Mouse (Mus musculus) kidney, postnatal 4 days (tissue): ENCODE results near the gene Rhox2c.
"Not testable (repeated sequence)": the region's sequence is repeated elsewhere in the genome, so short reads cannot be mapped to it uniquely, and the experiment has no call there.

Experiments
- DNase-seq, 2 experiments: peaks; one replicate each; pipeline ENCODE4 v3.0.0; 2021; ENCODE audit warnings: mixed read lengths in 2 of 2

Rhox2c gene

DNA sequence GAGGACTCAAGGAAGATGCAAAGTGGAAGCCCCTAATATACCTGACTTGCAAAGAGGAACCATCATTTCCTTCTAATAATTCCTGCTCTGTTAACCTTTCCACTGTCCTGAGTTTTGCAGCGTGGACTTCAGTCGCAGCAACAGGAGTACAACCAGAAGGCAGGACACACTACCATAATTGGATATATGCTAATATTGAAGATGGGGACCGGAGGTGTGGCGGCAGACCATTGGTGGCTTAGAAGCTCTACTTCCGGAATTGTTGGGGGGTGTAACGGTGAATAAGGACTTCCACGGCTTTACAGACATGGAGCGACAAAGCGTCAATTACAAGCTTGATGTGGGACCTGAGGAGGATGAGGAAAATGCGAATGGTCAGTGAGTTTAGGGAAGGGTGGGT is at the start of gene Rhox2c:
TSS of gene Rhox2c (plus strand) at position 301 of the 400 bp plus-strand sequence.
- not testable (repeated sequence) for DNase-seq

DNA sequence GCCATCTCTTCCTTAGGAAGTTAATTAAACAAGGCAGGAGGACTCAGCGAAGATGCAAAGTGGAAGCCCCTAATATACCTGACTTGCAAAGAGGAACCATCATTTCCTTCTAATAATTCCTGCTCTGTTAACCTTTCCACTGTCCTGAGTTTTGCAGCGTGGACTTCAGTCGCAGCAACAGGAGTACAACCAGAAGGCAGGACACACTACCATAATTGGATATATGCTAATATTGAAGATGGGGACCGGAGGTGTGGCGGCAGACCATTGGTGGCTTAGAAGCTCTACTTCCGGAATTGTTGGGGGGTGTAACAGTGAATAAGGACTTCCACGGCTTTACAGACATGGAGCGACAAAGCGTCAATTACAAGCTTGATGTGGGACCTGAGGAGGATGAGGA is 41.7 kb upstream of the Rhox2c start, which contains the start of gene Rhox2b:
TSS of gene Rhox2b (plus strand) at position 301 of the 400 bp plus-strand sequence.
- DNase-seq = not testable (repeated sequence)

DNA sequence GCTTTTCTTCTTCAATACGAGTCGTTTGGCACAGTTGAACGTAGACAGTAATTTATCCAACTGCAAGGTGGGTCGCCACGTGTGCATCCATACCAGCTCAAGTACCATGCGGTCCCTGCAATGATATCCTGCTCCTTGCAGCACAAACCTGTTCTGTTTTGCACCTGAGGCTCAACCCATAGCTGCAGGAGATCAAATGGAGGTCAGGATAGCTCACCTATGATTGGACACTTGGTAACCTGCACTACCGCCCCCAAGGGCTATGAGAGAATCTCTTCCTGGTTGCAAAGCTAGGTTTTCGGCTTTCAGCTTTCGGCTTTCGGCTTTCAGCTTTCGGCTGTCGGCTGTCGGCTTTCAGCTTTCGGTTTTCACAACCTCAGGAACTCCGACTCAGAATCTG is 21.3 kb upstream of the Rhox2c start, which contains the start of gene Rhox4b:
TSS of gene Rhox4b (plus strand) at position 301 of the 400 bp plus-strand sequence.
- DNase-seq = not testable (repeated sequence)

DNA sequence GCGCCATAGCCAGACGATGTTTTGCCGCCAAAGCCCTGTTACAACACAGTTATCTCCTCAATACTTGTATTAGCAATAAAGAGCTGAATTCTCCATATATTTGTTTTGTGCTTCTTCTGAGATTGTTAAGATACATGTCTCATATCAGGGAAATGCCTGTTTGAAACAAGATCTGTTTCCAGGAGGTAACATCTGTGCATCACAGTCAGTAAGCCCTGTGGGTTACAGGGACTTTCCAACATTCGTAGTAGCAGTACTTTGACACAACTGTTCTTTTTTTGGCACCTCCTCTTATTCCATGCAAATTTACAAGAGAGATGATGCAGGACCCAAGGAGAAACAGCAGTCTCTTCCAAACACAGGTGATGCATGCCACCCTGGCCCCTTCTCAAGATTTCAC is 4.8 kb downstream of the Rhox2c start, which contains the start of gene Rhox3c:
TSS of gene Rhox3c (plus strand) at position 301 of the 400 bp plus-strand sequence.
- not testable (repeated sequence) for DNase-seq

DNA sequence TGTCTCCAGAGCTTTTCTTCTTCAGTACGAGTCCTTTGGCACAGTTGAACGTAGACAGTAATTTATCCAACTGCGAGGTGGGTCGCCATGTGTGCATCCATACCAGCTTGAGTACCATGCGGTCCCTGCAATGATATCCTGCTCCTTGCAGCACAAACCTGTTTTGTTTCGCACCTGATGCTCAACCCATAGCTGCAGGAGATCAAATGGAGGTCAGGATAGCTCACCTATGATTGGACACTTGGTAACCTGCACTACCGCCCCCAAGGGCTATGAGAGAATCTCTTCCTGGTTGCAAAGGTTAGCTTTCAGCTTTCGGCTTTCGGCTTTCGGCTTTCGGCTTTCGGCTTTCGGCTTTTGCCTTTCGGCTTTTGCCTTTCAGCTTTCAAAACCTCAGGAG is 26.6 kb downstream of the Rhox2c start, which contains the start of gene Rhox4c:
TSS of gene Rhox4c (plus strand) at position 301 of the 400 bp plus-strand sequence.
- not testable (repeated sequence) for DNase-seq

DNA sequence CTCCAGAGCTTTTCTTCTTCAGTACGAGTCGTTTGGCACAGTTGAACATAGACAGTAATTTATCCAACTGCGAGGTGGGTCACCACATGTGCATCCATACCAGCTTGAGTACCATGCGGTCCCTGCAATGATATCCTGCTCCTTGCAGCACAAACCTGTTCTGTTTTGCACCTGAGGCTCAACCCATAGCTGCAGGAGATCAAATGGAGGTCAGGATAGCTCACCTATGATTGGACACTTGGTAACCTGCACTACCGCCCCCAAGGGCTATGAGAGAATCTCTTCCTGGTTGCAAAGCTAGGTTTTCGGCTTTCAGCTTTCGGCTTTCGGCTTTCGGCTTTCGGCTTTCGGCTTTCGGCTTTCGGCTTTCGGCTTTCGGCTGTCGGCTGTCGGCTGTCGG is 60.6 kb downstream of the Rhox2c start, which contains the start of gene Rhox4d:
TSS of gene Rhox4d (plus strand) at position 301 of the 400 bp plus-strand sequence.
- DNase-seq = not testable (repeated sequence)
